Mouse (Mus musculus): Measurements from ENCODE around the gene Traf1. TPM values are rescaled to one million over a fixed set of nuclear protein-coding genes. Genes with fewer than 3 reads are reported as not detected.

Gene Traf1
- total RNA-seq, 2 experiments from 2014 or later = 1.3 TPM; not detected in 1

GRCm38 (mm10) chr2:34906426-34906825 lies 55.1 kb downstream of the Traf1 start:
- no peak for ATAC-seq (replicated peaks; ENCODE audit: low FRiP score, poor library complexity, severe bottlenecking)

- peak; percentile 89 for ATAC-seq (replicated peaks; ENCODE audit: low FRiP score, poor library complexity, severe bottlenecking)
Measured at GRCm38 (mm10) chr2:34904849-34905542, 56.6 kb downstream of the Traf1 start.

GRCm38 (mm10) chr2:34903652-34904405 lies 57.7 kb downstream of the Traf1 start:
- ATAC-seq (replicated peaks; ENCODE audit: low FRiP score, poor library complexity, severe bottlenecking) = no peak

GRCm38 (mm10) chr2:34903191-34903590 lies 58.4 kb downstream of the Traf1 start:
- no peak for ATAC-seq (replicated peaks; ENCODE audit: low FRiP score, poor library complexity, severe bottlenecking)

GRCm38 (mm10) chr2:34902731-34903130 lies 58.8 kb downstream of the Traf1 start:
- no peak for ATAC-seq (replicated peaks; ENCODE audit: low FRiP score, poor library complexity, severe bottlenecking)

GRCm38 (mm10) chr2:34901726-34902125 lies 59.8 kb downstream of the Traf1 start:
- ATAC-seq (replicated peaks; ENCODE audit: low FRiP score, poor library complexity, severe bottlenecking) = no peak

- no peak for ATAC-seq (replicated peaks; ENCODE audit: low FRiP score, poor library complexity, severe bottlenecking)
Measured at GRCm38 (mm10) chr2:34900412-34900811, 61.2 kb downstream of the Traf1 start.

GRCm38 (mm10) chr2:34899682-34900081 lies 61.9 kb downstream of the Traf1 start:
- no peak for ATAC-seq (replicated peaks; ENCODE audit: low FRiP score, poor library complexity, severe bottlenecking)

- ATAC-seq (replicated peaks; ENCODE audit: low FRiP score, poor library complexity, severe bottlenecking) = peak; percentile 45
Measured at GRCm38 (mm10) chr2:34897820-34898219, 63.8 kb downstream of the Traf1 start.

- no peak for ATAC-seq (replicated peaks; ENCODE audit: low FRiP score, poor library complexity, severe bottlenecking)
Measured at GRCm38 (mm10) chr2:34896821-34897460, 64.6 kb downstream of the Traf1 start.

GRCm38 (mm10) chr2:34895503-34896113 lies 66.0 kb downstream of the Traf1 start:
- no peak for ATAC-seq (replicated peaks; ENCODE audit: low FRiP score, poor library complexity, severe bottlenecking)

GRCm38 (mm10) chr2:34893950-34894349 lies 67.6 kb downstream of the Traf1 start:
- ATAC-seq (replicated peaks; ENCODE audit: low FRiP score, poor library complexity, severe bottlenecking) = no peak

Other genes with a start within 250 kb of the Traf1 start
- gene Gapvd1, start 206.5 kb downstream of the Traf1 start, total RNA-seq (2015; ENCODE audit: low replicate concordance) = 106 and 118 TPM in 2 replicates
- gene Gapvd1, start 206.5 kb downstream of the Traf1 start, total RNA-seq (2017; ENCODE audit: low replicate concordance) = 198 and 392 TPM in 2 replicates
- gene Hspa5, start 189.8 kb downstream of the Traf1 start, total RNA-seq (2015; ENCODE audit: low replicate concordance) = 168 and 188 TPM in 2 replicates
- 512 and 550 TPM in 2 replicates for gene Hspa5, start 189.8 kb downstream of the Traf1 start, total RNA-seq (2017; ENCODE audit: low replicate concordance)
- gene Rabepk, start 161.9 kb downstream of the Traf1 start, total RNA-seq (2015; ENCODE audit: low replicate concordance) = 1.3 and 9.0 TPM in 2 replicates
- 1.5 and 4.7 TPM in 2 replicates for gene Rabepk, start 161.9 kb downstream of the Traf1 start, total RNA-seq (2017; ENCODE audit: low replicate concordance)
- 92.6 and 93.5 TPM in 2 replicates for gene Fbxw2, start 135.5 kb downstream of the Traf1 start, total RNA-seq (2015; ENCODE audit: low replicate concordance)
- 95.5 and 121 TPM in 2 replicates for gene Fbxw2, start 135.5 kb downstream of the Traf1 start, total RNA-seq (2017; ENCODE audit: low replicate concordance)
- gene Gm34653, start 128.8 kb downstream of the Traf1 start, total RNA-seq (2015; ENCODE audit: low replicate concordance) = 1.3 TPM in 1 of 2 replicates, not detected in the other
- not detected in 2 replicates for gene Gm34653, start 128.8 kb downstream of the Traf1 start, total RNA-seq (2017; ENCODE audit: low replicate concordance)
- not detected in 2 replicates for gene Cutal, start 87.4 kb downstream of the Traf1 start, total RNA-seq (2015; ENCODE audit: low replicate concordance)
- gene Cutal, start 87.4 kb downstream of the Traf1 start, total RNA-seq (2017; ENCODE audit: low replicate concordance) = not detected in 2 replicates
- 56.6 and 66.0 TPM in 2 replicates for gene Psmd5, start 86.8 kb downstream of the Traf1 start, total RNA-seq (2015; ENCODE audit: low replicate concordance)
- 37.2 and 65.2 TPM in 2 replicates for gene Psmd5, start 86.8 kb downstream of the Traf1 start, total RNA-seq (2017; ENCODE audit: low replicate concordance)
- 2.5 TPM in 1 of 2 replicates, not detected in the other for gene Phf19, start 47.7 kb downstream of the Traf1 start, total RNA-seq (2015; ENCODE audit: low replicate concordance)
- gene Phf19, start 47.7 kb downstream of the Traf1 start, total RNA-seq (2017; ENCODE audit: low replicate concordance) = 1.4 and 2.2 TPM in 2 replicates
- not detected in 2 replicates for gene Hc, start 99.7 kb upstream of the Traf1 start, total RNA-seq (2015; ENCODE audit: low replicate concordance)
- not detected in 2 replicates for gene Hc, start 99.7 kb upstream of the Traf1 start, total RNA-seq (2017; ENCODE audit: low replicate concordance)
- gene AI182371, start 139.8 kb upstream of the Traf1 start, total RNA-seq (2015; ENCODE audit: low replicate concordance) = not detected in 2 replicates
- 1.3 TPM in 1 of 2 replicates, not detected in the other for gene AI182371, start 139.8 kb upstream of the Traf1 start, total RNA-seq (2017; ENCODE audit: low replicate concordance)
- gene Cntrl, start 147.7 kb upstream of the Traf1 start, total RNA-seq (2015; ENCODE audit: low replicate concordance) = 86.1 and 116 TPM in 2 replicates
- 78.9 and 99.0 TPM in 2 replicates for gene Cntrl, start 147.7 kb upstream of the Traf1 start, total RNA-seq (2017; ENCODE audit: low replicate concordance)
- 67.8 and 79.2 TPM in 2 replicates for gene Rab14, start 239.3 kb upstream of the Traf1 start, total RNA-seq (2015; ENCODE audit: low replicate concordance)
- gene Rab14, start 239.3 kb upstream of the Traf1 start, total RNA-seq (2017; ENCODE audit: low replicate concordance) = 71.3 and 117 TPM in 2 replicates

Data from erythroid progenitor cell, adult 5-6 weeks (primary cell).